Mouse (Mus musculus): ENCODE data around the gene Gm10282. TPM values are rescaled to one million over a fixed set of nuclear protein-coding genes. Genes with fewer than 3 reads are reported as not detected.

Gm10282 gene
- polyA plus RNA-seq, 1 experiment from 2014 or later, result 10.9 TPM

Other genes starting within 250 kb of the Gm10282 start
- 0.04 TPM in 1 of 2 replicates, not detected in the other for gene Olfr373, start 222.1 kb downstream of the Gm10282 start, polyA plus RNA-seq (2015; fragmentation: Nextera tagmentation; extraction: Ambion mirVana)
- gene Olfr374, start 198.2 kb downstream of the Gm10282 start, polyA plus RNA-seq (2015; fragmentation: Nextera tagmentation; extraction: Ambion mirVana), result 0.03 TPM in 2 replicates
- gene Tpm4, start 170.3 kb downstream of the Gm10282 start, polyA plus RNA-seq (2015; fragmentation: Nextera tagmentation; extraction: Ambion mirVana), result 156 and 231 TPM in 2 replicates
- gene Rab8a, start 144.1 kb downstream of the Gm10282 start, polyA plus RNA-seq (2015; fragmentation: Nextera tagmentation; extraction: Ambion mirVana), result 76.7 and 96.5 TPM in 2 replicates
- gene Hsh2d, start 115.6 kb downstream of the Gm10282 start, polyA plus RNA-seq (2015; fragmentation: Nextera tagmentation; extraction: Ambion mirVana), result 0.70 TPM in 1 of 2 replicates, not detected in the other
- not detected in 2 replicates for gene Cib3, start 92.4 kb downstream of the Gm10282 start, polyA plus RNA-seq (2015; fragmentation: Nextera tagmentation; extraction: Ambion mirVana)
- gene Gm11034, start 91.6 kb downstream of the Gm10282 start, polyA plus RNA-seq (2015; fragmentation: Nextera tagmentation; extraction: Ambion mirVana), result not detected in 2 replicates
- gene Fam32a, start 85.5 kb downstream of the Gm10282 start, polyA plus RNA-seq (2015; fragmentation: Nextera tagmentation; extraction: Ambion mirVana), result 78.7 and 86.4 TPM in 2 replicates
- 235 and 249 TPM in 2 replicates for gene Ap1m1, start 65.2 kb downstream of the Gm10282 start, polyA plus RNA-seq (2015; fragmentation: Nextera tagmentation; extraction: Ambion mirVana)
- gene Klf2, start 13.8 kb upstream of the Gm10282 start, polyA plus RNA-seq (2015; fragmentation: Nextera tagmentation; extraction: Ambion mirVana), result 6.7 and 7.9 TPM in 2 replicates
- gene Eps15l1, start 116.2 kb upstream of the Gm10282 start, polyA plus RNA-seq (2015; fragmentation: Nextera tagmentation; extraction: Ambion mirVana), result 51.5 and 54.3 TPM in 2 replicates
- gene Calr3, start 138.6 kb upstream of the Gm10282 start, polyA plus RNA-seq (2015; fragmentation: Nextera tagmentation; extraction: Ambion mirVana), result 0.99 and 1.3 TPM in 2 replicates
- gene 1700030K09Rik, start 138.6 kb upstream of the Gm10282 start, polyA plus RNA-seq (2015; fragmentation: Nextera tagmentation; extraction: Ambion mirVana), result 16.3 and 17.0 TPM in 2 replicates
- gene Cherp, start 170.0 kb upstream of the Gm10282 start, polyA plus RNA-seq (2015; fragmentation: Nextera tagmentation; extraction: Ambion mirVana), result 41.2 and 52.0 TPM in 2 replicates
- 14.8 and 15.1 TPM in 2 replicates for gene Slc35e1, start 187.4 kb upstream of the Gm10282 start, polyA plus RNA-seq (2015; fragmentation: Nextera tagmentation; extraction: Ambion mirVana)
- 14.5 and 15.7 TPM in 2 replicates for gene Med26, start 243.0 kb upstream of the Gm10282 start, polyA plus RNA-seq (2015; fragmentation: Nextera tagmentation; extraction: Ambion mirVana)